Mouse (Mus musculus): ENCODE data around the gene Srcin1. TPM values are rescaled to one million over a fixed set of nuclear protein-coding genes. Genes with fewer than 3 reads are reported as not detected.

Srcin1 gene
- polyA plus RNA-seq, 1 experiment from 2014 or later = 0.55 TPM

- H3K4me3 ChIP-seq (ENCODE audit: low read depth, low read length) = no peak overlapping the region
- no peak overlapping the region for H3K27ac ChIP-seq (replicated peaks; ENCODE audit: low read depth, low read length)
- DNase-seq (ENCODE audit: low spot score) (peak; percentile 79), ATAC-seq (replicated peaks; ENCODE audit: insufficient number of reproducible peaks, low FRiP score, low TSS enrichment, low read depth) (no peak)
- no peaks in the 10 kb centered on the region for H3K36me3 ChIP-seq (replicated peaks; ENCODE audit: control insufficient read depth, insufficient read depth, low read depth, low read length)
- H3K9ac ChIP-seq (replicated peaks; ENCODE audit: low read length) = no peak overlapping the region
- no peaks in the 10 kb centered on the region for H3K9me3 ChIP-seq (replicated peaks; ENCODE audit: control insufficient read depth, low read length)
- no peaks in the 10 kb centered on the region for H3K27me3 ChIP-seq (ENCODE audit: control insufficient read depth, insufficient read depth, low read length)
- H3K4me1 ChIP-seq (ENCODE audit: control insufficient read depth, insufficient read depth, low read length) = peaks cover 4% of the 10 kb centered on the region
- no peak overlapping the region for H3K4me2 ChIP-seq (ENCODE audit: low read depth, low read length)
- WGBS = 28% methylated on average over 10 of the region's 10 CpGs
Measured at GRCm38 (mm10) chr11:97510966-97511660, 64.9 kb downstream of the Srcin1 start.

- no peak for ATAC-seq (replicated peaks; ENCODE audit: insufficient number of reproducible peaks, low FRiP score, low TSS enrichment, low read depth)
- Histone ChIP-seq H3K27me3 (ENCODE audit: control insufficient read depth, insufficient read depth, low read length) (no peaks in the 10 kb centered on the region), H3K27ac (replicated peaks; ENCODE audit: low read depth, low read length) (no peak overlapping the region), H3K9me3 (replicated peaks; ENCODE audit: control insufficient read depth, low read length) (no peaks in the 10 kb centered on the region), H3K36me3 (replicated peaks; ENCODE audit: control insufficient read depth, insufficient read depth, low read depth, low read length) (no peaks in the 10 kb centered on the region), H3K4me1 (ENCODE audit: control insufficient read depth, insufficient read depth, low read length) (peaks cover 4% of the 10 kb centered on the region), H3K4me3 (ENCODE audit: low read depth, low read length) (no peak overlapping the region), H3K9ac (replicated peaks; ENCODE audit: low read length) (no peak overlapping the region), H3K4me2 (ENCODE audit: low read depth, low read length) (no peak overlapping the region)
- WGBS = 68% methylated on average over 24 of the region's 24 CpGs
- DNase-seq (ENCODE audit: low spot score) = no peak
Measured at GRCm38 (mm10) chr11:97509715-97510485, 66.1 kb downstream of the Srcin1 start.

- no peak for ATAC-seq (replicated peaks; ENCODE audit: insufficient number of reproducible peaks, low FRiP score, low TSS enrichment, low read depth)
- H3K27ac ChIP-seq (replicated peaks; ENCODE audit: low read depth, low read length) = no peak overlapping the region
- H3K4me3 ChIP-seq (ENCODE audit: low read depth, low read length) = no peak overlapping the region
- no peak overlapping the region for H3K4me2 ChIP-seq (ENCODE audit: low read depth, low read length)
- no peak overlapping the region for H3K9ac ChIP-seq (replicated peaks; ENCODE audit: low read length)
- H3K27me3 ChIP-seq (ENCODE audit: control insufficient read depth, insufficient read depth, low read length) = no peaks in the 10 kb centered on the region
- no peak for DNase-seq (ENCODE audit: low spot score)
- H3K9me3 ChIP-seq (replicated peaks; ENCODE audit: control insufficient read depth, low read length) = no peaks in the 10 kb centered on the region
- H3K36me3 ChIP-seq (replicated peaks; ENCODE audit: control insufficient read depth, insufficient read depth, low read depth, low read length) = no peaks in the 10 kb centered on the region
- 50% methylated on average over 5 of the region's 5 CpGs for WGBS
- peaks cover 4% of the 10 kb centered on the region for H3K4me1 ChIP-seq (ENCODE audit: control insufficient read depth, insufficient read depth, low read length)
Measured at GRCm38 (mm10) chr11:97509058-97509457, 66.9 kb downstream of the Srcin1 start.

- H3K27ac ChIP-seq (replicated peaks; ENCODE audit: low read depth, low read length) = no peak overlapping the region
- H3K9ac ChIP-seq (replicated peaks; ENCODE audit: low read length) = no peak overlapping the region
- no peak overlapping the region for H3K4me3 ChIP-seq (ENCODE audit: low read depth, low read length)
- 66% methylated on average over 3 of the region's 3 CpGs for WGBS
- peaks cover 4% of the 10 kb centered on the region for H3K4me1 ChIP-seq (ENCODE audit: control insufficient read depth, insufficient read depth, low read length)
- ATAC-seq (replicated peaks; ENCODE audit: insufficient number of reproducible peaks, low FRiP score, low TSS enrichment, low read depth) = no peak
- H3K9me3 ChIP-seq (replicated peaks; ENCODE audit: control insufficient read depth, low read length) = no peaks in the 10 kb centered on the region
- DNase-seq (ENCODE audit: low spot score) = no peak
- H3K27me3 ChIP-seq (ENCODE audit: control insufficient read depth, insufficient read depth, low read length) = no peaks in the 10 kb centered on the region
- H3K4me2 ChIP-seq (ENCODE audit: low read depth, low read length) = no peak overlapping the region
- no peaks in the 10 kb centered on the region for H3K36me3 ChIP-seq (replicated peaks; ENCODE audit: control insufficient read depth, insufficient read depth, low read depth, low read length)
Measured at GRCm38 (mm10) chr11:97508198-97508597, 67.8 kb downstream of the Srcin1 start.

GRCm38 (mm10) chr11:97506331-97506730 is 69.7 kb downstream of the Srcin1 start:
- peaks cover 9% of the 10 kb centered on the region for H3K27me3 ChIP-seq (ENCODE audit: control insufficient read depth, insufficient read depth, low read length)
- no peak overlapping the region for H3K4me3 ChIP-seq (ENCODE audit: low read depth, low read length)
- H3K9me3 ChIP-seq (replicated peaks; ENCODE audit: control insufficient read depth, low read length) = no peaks in the 10 kb centered on the region
- DNase-seq (ENCODE audit: low spot score) = no peak
- no peak for ATAC-seq (replicated peaks; ENCODE audit: insufficient number of reproducible peaks, low FRiP score, low TSS enrichment, low read depth)
- no peaks in the 10 kb centered on the region for H3K36me3 ChIP-seq (replicated peaks; ENCODE audit: control insufficient read depth, insufficient read depth, low read depth, low read length)
- peaks cover 4% of the 10 kb centered on the region for H3K4me1 ChIP-seq (ENCODE audit: control insufficient read depth, insufficient read depth, low read length)
- 55% methylated on average over 8 of the region's 8 CpGs for WGBS
- no peak overlapping the region for H3K9ac ChIP-seq (replicated peaks; ENCODE audit: low read length)
- no peak overlapping the region for H3K27ac ChIP-seq (replicated peaks; ENCODE audit: low read depth, low read length)
- no peak overlapping the region for H3K4me2 ChIP-seq (ENCODE audit: low read depth, low read length)

- no peak overlapping the region for H3K4me2 ChIP-seq (ENCODE audit: low read depth, low read length)
- peaks cover 4% of the 10 kb centered on the region for H3K4me1 ChIP-seq (ENCODE audit: control insufficient read depth, insufficient read depth, low read length)
- no peak overlapping the region for H3K9ac ChIP-seq (replicated peaks; ENCODE audit: low read length)
- DNase-seq (ENCODE audit: low spot score) (no peak), ATAC-seq (replicated peaks; ENCODE audit: insufficient number of reproducible peaks, low FRiP score, low TSS enrichment, low read depth) (no peak)
- WGBS = 88% methylated on average over 4 of the region's 4 CpGs
- H3K36me3 ChIP-seq (replicated peaks; ENCODE audit: control insufficient read depth, insufficient read depth, low read depth, low read length) = no peaks in the 10 kb centered on the region
- no peak overlapping the region for H3K4me3 ChIP-seq (ENCODE audit: low read depth, low read length)
- H3K9me3 ChIP-seq (replicated peaks; ENCODE audit: control insufficient read depth, low read length) = no peaks in the 10 kb centered on the region
- H3K27me3 ChIP-seq (ENCODE audit: control insufficient read depth, insufficient read depth, low read length) = peaks cover 14% of the 10 kb centered on the region
- H3K27ac ChIP-seq (replicated peaks; ENCODE audit: low read depth, low read length) = no peak overlapping the region
Measured at GRCm38 (mm10) chr11:97505784-97506183, 70.2 kb downstream of the Srcin1 start.

GRCm38 (mm10) chr11:97502846-97503245 is 73.1 kb downstream of the Srcin1 start:
- Histone ChIP-seq H3K4me2 (ENCODE audit: low read depth, low read length) (no peak overlapping the region), H3K4me3 (ENCODE audit: low read depth, low read length) (no peak overlapping the region), H3K27me3 (ENCODE audit: control insufficient read depth, insufficient read depth, low read length) (peaks cover 32% of the 10 kb centered on the region), H3K4me1 (ENCODE audit: control insufficient read depth, insufficient read depth, low read length) (peaks cover 10% of the 10 kb centered on the region), H3K27ac (replicated peaks; ENCODE audit: low read depth, low read length) (no peak overlapping the region), H3K9me3 (replicated peaks; ENCODE audit: control insufficient read depth, low read length) (no peaks in the 10 kb centered on the region), H3K9ac (replicated peaks; ENCODE audit: low read length) (no peak overlapping the region), H3K36me3 (replicated peaks; ENCODE audit: control insufficient read depth, insufficient read depth, low read depth, low read length) (no peaks in the 10 kb centered on the region)
- ATAC-seq (replicated peaks; ENCODE audit: insufficient number of reproducible peaks, low FRiP score, low TSS enrichment, low read depth) (no peak), DNase-seq (ENCODE audit: low spot score) (no peak)
- WGBS = 73% methylated on average over 4 of the region's 4 CpGs

GRCm38 (mm10) chr11:97502383-97502782 is 73.6 kb downstream of the Srcin1 start:
- no peak overlapping the region for H3K27ac ChIP-seq (replicated peaks; ENCODE audit: low read depth, low read length)
- DNase-seq (ENCODE audit: low spot score) (no peak), ATAC-seq (replicated peaks; ENCODE audit: insufficient number of reproducible peaks, low FRiP score, low TSS enrichment, low read depth) (no peak)
- H3K27me3 ChIP-seq (ENCODE audit: control insufficient read depth, insufficient read depth, low read length) = peaks cover 32% of the 10 kb centered on the region
- WGBS = 34% methylated on average over 9 of the region's 9 CpGs
- peaks cover 10% of the 10 kb centered on the region for H3K4me1 ChIP-seq (ENCODE audit: control insufficient read depth, insufficient read depth, low read length)
- no peak overlapping the region for H3K4me2 ChIP-seq (ENCODE audit: low read depth, low read length)
- H3K9me3 ChIP-seq (replicated peaks; ENCODE audit: control insufficient read depth, low read length) = no peaks in the 10 kb centered on the region
- no peak overlapping the region for H3K4me3 ChIP-seq (ENCODE audit: low read depth, low read length)
- no peak overlapping the region for H3K9ac ChIP-seq (replicated peaks; ENCODE audit: low read length)
- no peaks in the 10 kb centered on the region for H3K36me3 ChIP-seq (replicated peaks; ENCODE audit: control insufficient read depth, insufficient read depth, low read depth, low read length)

Data from embryonic facial prominence, embryonic 11.5 days (tissue).